Mouse (Mus musculus) stomach, postnatal 0 days (tissue): ENCODE results near the gene Osgep.

ENCODE experiments used
- CTCF ChIP-seq: IDR thresholded peaks from 2 replicates; pipeline ENCODE4 v1.5.1; 2016; ENCODE audit warnings: antibody characterized with exemption, low read depth, mild to moderate bottlenecking, moderate library complexity
- EP300 ChIP-seq: optimal IDR thresholded peaks from 2 replicates; pipeline ENCODE3; 2016; ENCODE audit warnings: antibody characterized with exemption

GRCm38 (mm10) chr14:50875591-50876230 is 49.0 kb downstream of the Osgep start:
- TF ChIP-seq CTCF (no peak), EP300 (no peak)
